Mouse (Mus musculus): ENCODE data around the gene Lrrfip1.
A peak's percentile ranks its signal among the peaks of the same experiment; 100 is the strongest.

The Lrrfip1 gene

DNA sequence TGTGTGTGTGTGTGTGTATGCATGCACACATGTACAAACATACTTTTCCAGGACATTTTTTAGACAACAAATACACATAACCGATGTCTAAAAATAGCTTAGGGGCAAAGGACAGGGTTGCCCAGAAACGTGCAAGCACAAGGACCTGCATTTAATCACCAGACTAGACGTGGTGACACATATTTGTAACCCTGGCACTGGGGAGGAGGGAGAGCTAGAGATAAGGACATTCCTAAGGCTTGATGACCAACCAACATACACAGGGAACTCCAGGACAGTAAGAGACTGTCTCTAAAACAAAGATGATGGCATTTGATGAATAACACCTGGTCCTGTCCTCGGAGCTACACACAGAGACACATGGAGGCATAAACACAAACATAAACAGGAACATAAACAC lies 110.8 kb downstream of the Lrrfip1 start:
- Histone ChIP-seq H3K36me3 (ENCODE audit: control insufficient read depth, insufficient read depth, low read length, poor library complexity, severe bottlenecking) (peaks cover 32% of the 10 kb centered on the region), H3K27me3 (ENCODE audit: control insufficient read depth, insufficient read depth, low read length, poor library complexity, severe bottlenecking) (no peaks in the 10 kb centered on the region)
- no peak for DNase-seq (ENCODE audit: low read depth, low spot score)

DNA sequence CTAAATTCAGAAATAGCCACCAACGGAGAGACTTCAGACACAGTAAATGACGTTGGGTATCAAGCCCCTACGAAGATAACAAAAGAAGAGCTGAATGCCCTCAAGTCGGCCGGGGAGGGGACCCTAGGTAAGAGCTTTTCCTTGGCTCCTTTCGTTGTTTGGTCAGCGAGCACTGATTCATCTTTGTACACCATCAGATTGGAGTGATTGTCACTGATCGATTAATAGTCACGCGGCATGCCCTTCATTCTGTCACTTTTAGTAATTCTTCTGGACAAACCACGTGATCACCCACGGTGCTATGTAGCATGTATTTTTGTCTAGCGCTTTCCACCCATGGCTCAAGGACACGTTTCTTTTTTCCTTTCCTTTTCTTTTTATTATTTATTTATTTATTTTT lies 113.6 kb downstream of the Lrrfip1 start:
- H3K36me3 ChIP-seq (ENCODE audit: control insufficient read depth, insufficient read depth, low read length, poor library complexity, severe bottlenecking): peaks cover 30% of the 10 kb centered on the region
- no peaks in the 10 kb centered on the region for H3K27me3 ChIP-seq (ENCODE audit: control insufficient read depth, insufficient read depth, low read length, poor library complexity, severe bottlenecking)
- DNase-seq (ENCODE audit: low read depth, low spot score): no peak

DNA sequence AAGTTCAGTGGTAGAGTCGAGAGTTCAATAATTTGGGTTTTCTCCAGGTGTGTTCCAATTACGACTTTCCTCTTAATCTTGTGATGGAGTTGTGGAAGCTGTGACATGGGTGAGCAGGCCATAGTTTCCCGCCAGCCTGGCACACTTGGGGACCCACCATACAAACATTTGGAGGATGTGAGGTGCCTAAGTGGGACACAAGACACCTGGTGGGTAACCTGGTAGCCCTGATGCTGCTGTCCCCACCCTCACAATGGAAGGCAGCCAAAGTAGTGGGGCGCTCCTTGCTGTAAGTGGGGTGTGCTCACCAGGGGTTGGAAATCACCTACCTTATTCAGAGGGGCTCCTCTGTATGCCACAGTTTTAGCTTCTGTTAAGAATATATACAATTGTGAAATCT lies 114.1 kb downstream of the Lrrfip1 start:
- no peaks in the 10 kb centered on the region for H3K27me3 ChIP-seq (ENCODE audit: control insufficient read depth, insufficient read depth, low read length, poor library complexity, severe bottlenecking)

DNA sequence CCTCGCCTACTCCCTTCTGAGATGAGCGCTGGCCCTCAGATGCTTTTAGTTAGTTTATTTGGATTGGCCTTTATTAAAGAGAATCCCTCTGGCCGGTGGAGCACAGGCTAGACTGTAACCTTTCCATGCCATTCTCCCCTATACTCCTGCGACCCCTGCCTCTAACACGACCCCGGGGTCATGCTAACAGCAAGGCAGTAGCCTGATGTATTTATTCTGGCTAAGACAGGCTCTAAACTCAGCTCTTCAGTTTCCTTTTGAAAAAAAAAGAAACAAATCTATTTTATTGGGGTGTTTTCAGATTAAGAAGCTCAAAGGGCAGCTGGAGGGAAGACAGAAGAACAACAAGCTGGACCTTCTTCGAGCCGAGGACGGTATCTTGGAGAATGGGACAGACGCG lies 123.6 kb downstream of the Lrrfip1 start:
- Histone ChIP-seq H3K36me3 (ENCODE audit: control insufficient read depth, insufficient read depth, low read length, poor library complexity, severe bottlenecking) (peaks cover 21% of the 10 kb centered on the region), H3K27me3 (ENCODE audit: control insufficient read depth, insufficient read depth, low read length, poor library complexity, severe bottlenecking) (no peaks in the 10 kb centered on the region)
- DNase-seq (ENCODE audit: low read depth, low spot score): no peak

More for the DNA sequence above, 114.1 kb downstream of the Lrrfip1 start:
- no peak for DNase-seq (ENCODE audit: low read depth, low spot score)
- H3K36me3 ChIP-seq (ENCODE audit: control insufficient read depth, insufficient read depth, low read length, poor library complexity, severe bottlenecking): peaks cover 29% of the 10 kb centered on the region

DNA sequence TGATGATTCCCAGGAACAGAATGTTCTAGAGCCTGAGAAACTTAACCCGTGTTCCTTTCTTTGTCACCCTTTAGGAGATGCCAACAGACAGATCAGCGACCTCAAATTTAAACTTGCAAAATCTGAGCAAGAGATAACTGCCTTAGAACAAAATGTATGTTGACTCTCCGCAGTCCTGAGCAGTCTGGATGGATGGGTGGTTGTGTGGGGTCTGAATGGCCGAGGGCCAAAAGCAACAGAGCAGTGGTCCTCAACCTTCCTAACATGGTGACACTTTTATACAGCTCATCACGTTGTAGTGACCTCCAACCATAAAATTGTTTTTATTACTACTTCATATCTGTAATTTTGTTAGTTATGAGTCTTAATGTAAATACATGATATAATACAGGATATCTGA lies 124.5 kb downstream of the Lrrfip1 start:
- Histone ChIP-seq H3K27me3 (ENCODE audit: control insufficient read depth, insufficient read depth, low read length, poor library complexity, severe bottlenecking) (no peaks in the 10 kb centered on the region), H3K36me3 (ENCODE audit: control insufficient read depth, insufficient read depth, low read length, poor library complexity, severe bottlenecking) (peaks cover 23% of the 10 kb centered on the region)
- no peak for DNase-seq (ENCODE audit: low read depth, low spot score)

DNA sequence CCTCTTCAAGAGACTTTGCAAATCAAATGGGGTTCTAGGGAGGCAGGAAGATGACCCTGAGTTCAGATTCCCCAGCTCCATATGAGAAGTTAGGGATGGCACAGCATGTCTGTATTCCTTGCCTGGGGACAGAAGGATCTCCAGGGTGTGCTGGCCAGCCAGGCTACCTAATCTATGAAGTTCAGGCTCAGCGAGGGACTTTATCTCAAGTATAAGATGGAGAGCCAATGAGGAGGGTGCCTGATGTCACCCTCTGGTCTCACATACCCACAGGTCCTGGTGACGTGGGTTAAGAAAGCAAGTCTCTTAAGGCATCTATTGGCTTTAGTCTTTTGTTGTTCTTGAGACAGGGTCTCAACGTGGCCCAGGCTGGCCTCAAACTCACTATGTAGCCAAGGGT lies 124.9 kb downstream of the Lrrfip1 start:
- Histone ChIP-seq H3K36me3 (ENCODE audit: control insufficient read depth, insufficient read depth, low read length, poor library complexity, severe bottlenecking) (peaks cover 25% of the 10 kb centered on the region), H3K27me3 (ENCODE audit: control insufficient read depth, insufficient read depth, low read length, poor library complexity, severe bottlenecking) (no peaks in the 10 kb centered on the region)
- DNase-seq (ENCODE audit: low read depth, low spot score): no peak

DNA sequence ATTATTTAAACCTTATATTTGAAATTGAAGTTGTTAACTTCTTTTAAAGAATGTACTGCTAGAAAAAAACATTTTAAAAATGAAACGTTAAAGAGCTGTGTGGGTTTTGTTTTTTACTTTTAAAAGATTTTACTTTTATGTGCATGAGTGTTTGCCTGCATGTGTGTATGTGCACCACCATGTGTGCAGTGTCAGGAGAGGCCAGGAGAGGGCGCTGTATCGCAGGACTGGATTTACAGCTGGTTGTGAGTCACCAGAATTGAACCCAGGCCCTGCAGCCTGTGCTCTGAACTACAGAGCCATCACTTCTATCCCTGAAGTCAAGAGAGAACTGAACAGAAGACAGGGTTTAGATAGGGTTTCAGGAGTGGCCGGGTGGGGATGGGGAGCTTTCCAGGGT lies 130.3 kb downstream of the Lrrfip1 start:
- Histone ChIP-seq H3K27me3 (ENCODE audit: control insufficient read depth, insufficient read depth, low read length, poor library complexity, severe bottlenecking) (no peaks in the 10 kb centered on the region), H3K36me3 (ENCODE audit: control insufficient read depth, insufficient read depth, low read length, poor library complexity, severe bottlenecking) (peaks cover 22% of the 10 kb centered on the region)
- no peak for DNase-seq (ENCODE audit: low read depth, low spot score)

DNA sequence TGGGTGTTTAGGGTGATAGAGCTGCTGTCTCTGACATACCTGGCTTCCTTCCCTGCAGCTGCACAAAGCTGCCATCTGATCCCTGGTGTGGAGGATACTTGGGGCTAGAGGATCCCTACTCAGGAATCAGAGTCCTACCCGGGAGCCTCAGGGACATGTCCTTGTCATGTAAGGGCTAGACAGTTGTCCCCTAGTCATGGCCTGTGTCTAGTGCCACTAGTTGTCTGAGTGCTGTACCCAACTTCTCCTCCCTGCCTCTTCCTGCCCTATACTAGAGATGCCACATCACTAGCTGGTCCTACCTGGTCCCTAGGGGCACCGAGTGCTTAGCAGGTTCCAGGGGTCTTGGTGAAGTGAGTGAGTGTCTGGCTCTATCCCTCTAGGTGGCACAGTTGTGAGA lies 138.5 kb downstream of the Lrrfip1 start:
- Histone ChIP-seq H3K27me3 (ENCODE audit: control insufficient read depth, insufficient read depth, low read length, poor library complexity, severe bottlenecking) (no peaks in the 10 kb centered on the region), H3K36me3 (ENCODE audit: control insufficient read depth, insufficient read depth, low read length, poor library complexity, severe bottlenecking) (no peaks in the 10 kb centered on the region)
- no peak for DNase-seq (ENCODE audit: low read depth, low spot score)

DNA sequence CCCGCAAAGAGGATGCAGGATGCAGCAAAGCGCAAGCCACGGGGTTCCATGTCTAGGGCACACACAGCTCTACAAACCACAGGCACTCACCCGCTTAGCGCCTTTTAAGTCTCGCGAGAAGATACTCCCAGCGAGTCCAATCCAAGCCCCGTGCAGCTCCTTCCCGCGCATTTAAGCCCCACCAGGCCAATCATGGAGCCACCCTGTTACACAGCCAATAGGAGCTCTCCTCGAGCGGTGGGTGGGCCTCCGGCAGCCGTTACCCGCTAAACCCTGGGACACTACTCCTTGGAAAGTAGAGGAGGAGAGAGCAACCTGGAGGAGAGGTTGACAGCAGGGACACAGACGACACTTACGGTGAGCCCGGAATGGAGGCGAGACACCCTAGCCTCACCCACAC lies 146.3 kb downstream of the Lrrfip1 start, which contains the start of gene Rbm44:
Rbm44 (plus strand) TSS at position 277 of the 400 bp plus-strand sequence.
- Histone ChIP-seq H3K27me3 (ENCODE audit: control insufficient read depth, insufficient read depth, low read length, poor library complexity, severe bottlenecking) (no peaks in the 10 kb centered on the region), H3K36me3 (ENCODE audit: control insufficient read depth, insufficient read depth, low read length, poor library complexity, severe bottlenecking) (no peaks in the 10 kb centered on the region)
- DNase-seq (ENCODE audit: low read depth, low spot score): peak; percentile 55

DNA sequence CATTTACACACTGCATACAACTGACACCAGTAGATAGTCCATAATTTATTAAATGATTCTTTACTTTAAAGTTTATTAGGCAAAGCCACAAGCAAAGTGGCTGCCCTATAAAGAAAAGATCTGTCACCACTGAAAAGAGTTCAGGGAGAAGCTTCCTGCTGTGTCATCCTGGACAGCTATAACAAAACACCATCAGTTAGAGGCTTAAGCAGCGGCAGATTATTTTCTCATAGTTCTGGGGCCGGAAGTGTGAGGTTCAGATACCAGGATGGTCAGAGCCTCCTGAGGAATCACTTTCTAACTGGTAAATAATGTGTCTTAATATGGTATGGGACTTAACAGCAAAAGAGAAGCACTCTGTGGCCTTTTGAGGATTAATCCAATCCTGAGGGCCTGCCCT lies 153.0 kb downstream of the Lrrfip1 start:
- no peak for DNase-seq (ENCODE audit: low read depth, low spot score)
- H3K36me3 ChIP-seq (ENCODE audit: control insufficient read depth, insufficient read depth, low read length, poor library complexity, severe bottlenecking): no peaks in the 10 kb centered on the region
- H3K27me3 ChIP-seq (ENCODE audit: control insufficient read depth, insufficient read depth, low read length, poor library complexity, severe bottlenecking): no peaks in the 10 kb centered on the region

DNA sequence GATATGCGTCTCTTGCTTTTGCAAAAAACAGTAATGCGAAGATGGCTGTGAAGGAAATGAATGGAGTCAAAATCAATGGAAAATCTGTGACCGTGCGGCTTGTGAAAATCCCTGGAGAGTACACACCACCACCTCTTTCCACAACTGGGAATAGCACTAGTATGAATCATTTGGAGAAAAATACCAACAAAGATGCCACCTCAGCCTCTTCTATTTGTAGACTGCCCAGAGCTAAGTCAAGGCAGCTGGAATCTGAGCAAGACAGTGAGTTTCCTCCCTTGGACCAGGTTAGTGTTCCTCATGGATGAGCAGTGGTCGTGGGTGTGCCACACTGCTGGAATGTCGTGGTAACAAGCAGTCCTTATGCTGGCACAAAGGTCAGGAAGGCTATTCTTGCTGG lies 168.3 kb downstream of the Lrrfip1 start:
- no peak for DNase-seq (ENCODE audit: low read depth, low spot score)

DNA sequence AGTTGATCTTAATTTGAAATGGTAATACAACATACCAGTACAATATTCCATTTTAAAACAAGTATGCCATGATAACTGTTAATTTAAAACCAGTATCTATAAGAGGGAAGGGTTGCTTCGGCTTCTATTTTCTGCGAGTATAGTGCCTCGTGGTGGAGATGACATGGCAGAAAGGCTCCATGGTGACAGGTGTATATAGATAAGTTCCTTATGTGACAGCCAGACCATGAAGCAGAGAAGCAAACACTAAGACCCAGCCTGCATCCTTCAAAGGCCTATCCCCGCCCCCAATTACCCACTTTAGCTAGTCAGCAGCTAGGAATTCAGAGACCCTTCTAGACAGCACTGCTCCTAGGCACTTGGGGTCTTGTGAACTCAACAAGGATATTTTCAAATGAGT lies 170.6 kb downstream of the Lrrfip1 start:
- DNase-seq (ENCODE audit: low read depth, low spot score): no peak
- Histone ChIP-seq H3K27me3 (ENCODE audit: control insufficient read depth, insufficient read depth, low read length, poor library complexity, severe bottlenecking) (no peaks in the 10 kb centered on the region), H3K36me3 (ENCODE audit: control insufficient read depth, insufficient read depth, low read length, poor library complexity, severe bottlenecking) (no peaks in the 10 kb centered on the region)

More for the DNA sequence above, 168.3 kb downstream of the Lrrfip1 start:
- no peaks in the 10 kb centered on the region for H3K36me3 ChIP-seq (ENCODE audit: control insufficient read depth, insufficient read depth, low read length, poor library complexity, severe bottlenecking)
- no peaks in the 10 kb centered on the region for H3K27me3 ChIP-seq (ENCODE audit: control insufficient read depth, insufficient read depth, low read length, poor library complexity, severe bottlenecking)

DNA sequence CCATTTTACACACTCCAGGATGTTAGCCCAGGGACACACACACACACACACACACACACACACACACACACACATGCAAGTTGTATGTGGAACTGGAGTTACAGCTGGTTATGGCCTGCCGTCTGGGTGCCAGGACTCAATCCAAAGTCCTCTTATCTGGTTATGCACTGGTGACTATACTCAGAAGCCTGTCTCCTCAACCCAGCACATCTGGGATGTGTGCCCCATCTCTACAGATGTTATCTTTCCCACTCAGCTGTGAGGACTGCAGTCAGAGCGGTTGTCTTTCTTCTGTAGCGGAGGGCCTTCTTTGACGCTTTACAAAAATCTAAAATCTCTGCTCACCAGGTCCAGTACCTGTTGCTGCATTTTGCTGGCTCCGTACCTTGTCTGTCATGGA lies 176.3 kb downstream of the Lrrfip1 start:
- no peaks in the 10 kb centered on the region for H3K27me3 ChIP-seq (ENCODE audit: control insufficient read depth, insufficient read depth, low read length, poor library complexity, severe bottlenecking)
- no peak for DNase-seq (ENCODE audit: low read depth, low spot score)
- no peaks in the 10 kb centered on the region for H3K36me3 ChIP-seq (ENCODE audit: control insufficient read depth, insufficient read depth, low read length, poor library complexity, severe bottlenecking)

DNA sequence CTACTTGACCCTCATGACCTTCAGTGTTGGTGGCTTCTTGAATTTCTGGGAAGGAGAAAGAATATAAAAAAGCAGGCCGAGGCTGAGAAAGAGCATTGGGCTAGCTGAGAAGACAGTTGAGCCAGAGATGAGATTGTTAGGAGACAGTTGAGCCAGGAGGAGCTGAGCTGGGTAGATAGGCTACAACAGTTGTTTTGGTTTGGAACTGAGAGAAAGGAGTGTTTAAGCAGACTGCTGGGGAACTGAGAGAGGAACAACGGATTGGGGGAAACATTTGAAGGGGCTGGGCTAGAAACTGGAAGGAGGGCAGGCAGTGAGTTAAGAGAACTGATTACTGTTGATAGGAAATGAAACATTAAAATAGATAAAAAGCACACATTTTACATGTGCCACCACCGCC lies 177.5 kb downstream of the Lrrfip1 start:
- DNase-seq (ENCODE audit: low read depth, low spot score): no peak
- H3K36me3 ChIP-seq (ENCODE audit: control insufficient read depth, insufficient read depth, low read length, poor library complexity, severe bottlenecking): no peaks in the 10 kb centered on the region
- H3K27me3 ChIP-seq (ENCODE audit: control insufficient read depth, insufficient read depth, low read length, poor library complexity, severe bottlenecking): no peaks in the 10 kb centered on the region

DNA sequence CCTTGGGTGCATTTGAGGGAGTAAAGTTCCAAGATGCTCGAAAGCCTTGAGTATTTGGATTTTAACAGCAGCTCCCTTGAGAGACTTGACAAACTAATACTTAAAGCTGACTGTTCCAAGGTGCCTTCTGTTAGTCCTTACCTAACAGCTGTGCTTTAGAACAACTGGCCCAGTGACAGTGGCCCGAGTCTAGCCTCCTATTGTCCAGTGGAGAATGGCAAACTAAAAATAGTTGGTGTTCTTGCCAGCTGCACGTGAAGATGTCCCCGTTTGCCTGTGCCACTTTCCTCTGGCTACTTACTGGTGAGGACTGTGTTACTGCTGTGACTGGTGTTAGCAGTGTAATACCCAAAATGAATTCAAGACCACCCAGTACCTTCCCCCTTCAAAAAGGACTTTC lies 178.3 kb downstream of the Lrrfip1 start:
- Histone ChIP-seq H3K27me3 (ENCODE audit: control insufficient read depth, insufficient read depth, low read length, poor library complexity, severe bottlenecking) (no peaks in the 10 kb centered on the region), H3K36me3 (ENCODE audit: control insufficient read depth, insufficient read depth, low read length, poor library complexity, severe bottlenecking) (no peaks in the 10 kb centered on the region)
- no peak for DNase-seq (ENCODE audit: low read depth, low spot score)

Measured in splenic B cell, adult 2 months (primary cell).